Comparison of ENCODE assay signal across 17 mouse cellular contexts in genomic region chr15:91252956-91253355, GRCm38 (mm10). TPM values are rescaled to one million over a fixed set of nuclear protein-coding genes. Genes with fewer than 3 reads are reported as not detected.
DNase-seq lines count a peak whose midpoint lies in the region; ATAC-seq and TF ChIP-seq lines count a peak whose summit lies in the region.
"Had no signal": no experiment of that assay in that cellular context is flagged by ENCODE, and none has a peak within 500 bp of the region (broad histone marks: within the 10 kb centered on the region; RNA-seq: fewer than 3 reads in every experiment).

No protein-coding gene starts in this region.

- no peak for TF ChIP-seq POLR2A in liver, adult 2 months (IDR thresholded peaks at IDR 0.05; ENCODE audit: extremely low read depth, insufficient read depth, low read length)
- no peak for TF ChIP-seq POLR2A in myocyte (IDR thresholded peaks at IDR 0.05; ENCODE audit: insufficient read length, low read depth)

- H3K79me2 ChIP-seq in liver, adult 2 months (ENCODE audit: control insufficient read depth, insufficient read depth, low read length): no peaks in the 10 kb centered on the region
- no peaks in the 10 kb centered on the region for H3K79me2 ChIP-seq in myocyte (ENCODE audit: control insufficient read depth, insufficient read depth)

- H3K4me2 ChIP-seq in embryonic facial prominence, embryonic 11.5 days (ENCODE audit: low read depth, low read length): no peak overlapping the region
- H3K4me2 ChIP-seq in liver, embryonic 11.5 days: no peak overlapping the region
- peak overlapping the region; percentile 25 for H3K4me2 ChIP-seq in myocyte (ENCODE audit: low read depth)
- H3K4me2 ChIP-seq: limb, embryonic 15.5 days had no signal

- H3K27ac ChIP-seq in embryonic facial prominence, embryonic 11.5 days (replicated peaks; ENCODE audit: low read depth, low read length): no peak overlapping the region
- H3K27ac ChIP-seq in embryonic facial prominence, embryonic 10.5 days (replicated peaks): no peak overlapping the region
- H3K27ac ChIP-seq in liver, adult 2 months (replicated peaks; ENCODE audit: insufficient read depth, low read depth, low read length): no peak overlapping the region
- no peak overlapping the region for H3K27ac ChIP-seq in liver, embryonic 11.5 days (ENCODE audit: low read depth, low read length)
- H3K27ac ChIP-seq: limb, embryonic 15.5 days; midbrain, embryonic 10.5 days had no signal

- WGBS in embryonic facial prominence, embryonic 11.5 days: 57% methylated on average over 8 of the region's 8 CpGs
- 68% methylated on average over 8 of the region's 8 CpGs for whole genome bisulfite sequencing in embryonic facial prominence, embryonic 10.5 days
- WGBS in liver, adult 2 months: 33% methylated on average over 8 of the region's 8 CpGs
- 48% methylated on average over 8 of the region's 8 CpGs for WGBS in liver, embryonic 11.5 days

- TF ChIP-seq CTCF in liver, adult 2 months (IDR thresholded peaks at IDR 0.05; ENCODE audit: low read depth, low read length): 0 out of 2 replicates have a peak, but pooled peaks have one; percentile 27

- no peaks in the 10 kb centered on the region for H3K36me3 ChIP-seq in embryonic facial prominence, embryonic 11.5 days (replicated peaks; ENCODE audit: control insufficient read depth, insufficient read depth, low read depth, low read length)
- no peaks in the 10 kb centered on the region for H3K36me3 ChIP-seq in embryonic facial prominence, embryonic 10.5 days (replicated peaks)
- H3K36me3 ChIP-seq in liver, adult 2 months (ENCODE audit: control insufficient read depth, insufficient read depth, low read length): no peaks in the 10 kb centered on the region
- H3K36me3 ChIP-seq in liver, embryonic 11.5 days (ENCODE audit: control insufficient read depth, insufficient read depth, low read length): no peaks in the 10 kb centered on the region
- no peaks in the 10 kb centered on the region for H3K36me3 ChIP-seq in myocyte (ENCODE audit: control insufficient read depth, insufficient read depth)
- H3K36me3 ChIP-seq: limb, embryonic 15.5 days; midbrain, embryonic 10.5 days had no signal

- no peaks in the 10 kb centered on the region for H3K4me1 ChIP-seq in embryonic facial prominence, embryonic 11.5 days (ENCODE audit: control insufficient read depth, insufficient read depth, low read length)
- no peaks in the 10 kb centered on the region for H3K4me1 ChIP-seq in embryonic facial prominence, embryonic 10.5 days
- H3K4me1 ChIP-seq in liver, adult 2 months (ENCODE audit: control insufficient read depth, insufficient read depth, low read length): no peaks in the 10 kb centered on the region; the same call in 1 of the 2 replicates
- H3K4me1 ChIP-seq in liver, embryonic 11.5 days (replicated peaks; ENCODE audit: control insufficient read depth, insufficient read depth, low read length): no peaks in the 10 kb centered on the region; the same call in 1 of the 2 replicates
- H3K4me1 ChIP-seq: limb, embryonic 15.5 days had no signal

- no peak overlapping the region for H3K4me3 ChIP-seq in embryonic facial prominence, embryonic 11.5 days (ENCODE audit: low read depth, low read length)
- H3K4me3 ChIP-seq in embryonic facial prominence, embryonic 10.5 days: no peak overlapping the region
- H3K4me3 ChIP-seq in liver, adult 2 months (ENCODE audit: insufficient read depth, low read depth, low read length): no peak overlapping the region
- no peak overlapping the region for H3K4me3 ChIP-seq in liver, embryonic 11.5 days (ENCODE audit: low read depth, low read length)
- no peak overlapping the region for H3K4me3 ChIP-seq in myocyte
- H3K4me3 ChIP-seq: erythroblast, embryonic 14.5 days; limb, embryonic 15.5 days; midbrain, embryonic 10.5 days had no signal

- no peaks in the 10 kb centered on the region for H3K27me3 ChIP-seq in embryonic facial prominence, embryonic 11.5 days (ENCODE audit: control insufficient read depth, insufficient read depth, low read length)
- H3K27me3 ChIP-seq in embryonic facial prominence, embryonic 10.5 days (replicated peaks; ENCODE audit: low read depth, poor library complexity, severe bottlenecking): no peaks in the 10 kb centered on the region
- no peaks in the 10 kb centered on the region for H3K27me3 ChIP-seq in liver, adult 2 months (ENCODE audit: control insufficient read depth, insufficient read depth, low read length)
- H3K27me3 ChIP-seq in liver, embryonic 11.5 days (replicated peaks; ENCODE audit: control insufficient read depth, insufficient read depth, low read length): no peaks in the 10 kb centered on the region
- H3K27me3 ChIP-seq in myocyte (ENCODE audit: control insufficient read depth, insufficient read depth, insufficient read length): no peaks in the 10 kb centered on the region
- H3K27me3 ChIP-seq: limb, embryonic 15.5 days had no signal

- no peak overlapping the region for H3ac ChIP-seq in myocyte (ENCODE audit: control insufficient read depth, insufficient read length)

- H3K9ac ChIP-seq in embryonic facial prominence, embryonic 11.5 days (replicated peaks; ENCODE audit: low read length): no peak overlapping the region
- H3K9ac ChIP-seq in liver, adult 2 months (ENCODE audit: low read depth, low read length): no peak overlapping the region
- no peak overlapping the region for H3K9ac ChIP-seq in liver, embryonic 11.5 days (ENCODE audit: low read depth, low read length)
- H3K9ac ChIP-seq: limb, embryonic 15.5 days had no signal

- no peak for ATAC-seq in embryonic facial prominence, embryonic 11.5 days (replicated peaks; ENCODE audit: insufficient number of reproducible peaks, low FRiP score, low TSS enrichment, low read depth)
- no peak for ATAC-seq in liver, embryonic 11.5 days (replicated peaks; ENCODE audit: low FRiP score)

- H3K9me3 ChIP-seq in embryonic facial prominence, embryonic 11.5 days (replicated peaks; ENCODE audit: control insufficient read depth, low read length): no peaks in the 10 kb centered on the region
- no peaks in the 10 kb centered on the region for H3K9me3 ChIP-seq in embryonic facial prominence, embryonic 10.5 days
- no peaks in the 10 kb centered on the region for H3K9me3 ChIP-seq in liver, embryonic 11.5 days (ENCODE audit: control insufficient read depth, low read length)
- H3K9me3 ChIP-seq: limb, embryonic 15.5 days; midbrain, embryonic 10.5 days had no signal

- DNase-seq in embryonic facial prominence, embryonic 11.5 days (ENCODE audit: low spot score): peak; percentile 17
- DNase-seq in embryonic facial prominence, embryonic 10.5 days (ENCODE audit: low spot score): no peak
- DNase-seq in liver, adult 2 months (ENCODE audit: extremely low read depth, low read depth, low spot score): no peak
- no peak for DNase-seq in liver, embryonic 11.5 days (ENCODE audit: low spot score)
- peak; percentile 40 for DNase-seq in c-Kit-positive CD71-positive TER-119-negative erythroid progenitor cells, embryonic 14.5 days (ENCODE audit: low read depth)
- DNase-seq in frontal cortex, postnatal 25 days (ENCODE audit: low spot score in 2 of 2): no peak
- no peak for DNase-seq in urinary bladder, adult 2 months (ENCODE audit: low spot score)
- DNase-seq: heart, postnatal 36 days; right cerebral cortex, postnatal 25 days had no signal

TF ChIP-seq in myocyte, 11 proteins besides CTCF, POLR2A, EP300 and RAD21:
- TF ChIP-seq REST (IDR thresholded peaks at IDR 0.05; ENCODE audit: insufficient read depth, insufficient read length): no peak
- TF ChIP-seq MAX (IDR thresholded peaks at IDR 0.05; ENCODE audit: low read depth): no peak
- no peak for TF ChIP-seq POLR2AphosphoS2 (IDR thresholded peaks at IDR 0.05; ENCODE audit: insufficient read length, low read depth)
- no peak for TF ChIP-seq E2F4 (IDR thresholded peaks at IDR 0.05; ENCODE audit: insufficient read depth)
- TF ChIP-seq SRF (IDR thresholded peaks at IDR 0.05; ENCODE audit: control insufficient read depth, insufficient read length, low read depth): no peak
- TF ChIP-seq MYOG (IDR thresholded peaks at IDR 0.05; ENCODE audit: control insufficient read depth in 1 of 3, insufficient read depth in 1 of 3, insufficient read length in 2 of 3, low read depth in 2 of 3): no peak
- TF ChIP-seq TCF3 (IDR thresholded peaks at IDR 0.05; ENCODE audit: insufficient read length, low read depth): no peak
- TF ChIP-seq CEBPB (IDR thresholded peaks at IDR 0.05; ENCODE audit: insufficient read depth, poor library complexity, severe bottlenecking): no peak
- no peak for TF ChIP-seq MYOD1 (IDR thresholded peaks at IDR 0.05; ENCODE audit: control insufficient read depth in 1 of 3, insufficient read length in 2 of 3, low read depth in 2 of 3)
- TF ChIP-seq TCF12 (IDR thresholded peaks at IDR 0.05; ENCODE audit: insufficient read depth, poor library complexity, severe bottlenecking): no peak
- no peak for TF ChIP-seq USF1 (IDR thresholded peaks at IDR 0.05; ENCODE audit: low read depth)

RNA-seq across cellular contexts. Expression of gene CN725425, which starts 53.7 kb away (rescaled TPM):
- not detected in 2 replicates for polyA plus RNA-seq in embryonic facial prominence, embryonic 11.5 days (2014; fragmentation: Nextera tagmentation; extraction: Ambion mirVana)
- polyA plus RNA-seq in embryonic facial prominence, embryonic 10.5 days (2016; fragmentation: Nextera tagmentation; extraction: Ambion mirVana): not detected in 2 replicates
- total RNA-seq in liver, adult 2 months (2014; rRNA removed): not detected in 2 replicates
- not detected in 2 replicates for polyA plus RNA-seq in liver, adult 2 months (2012; rRNA removed)
- polyA plus RNA-seq in liver, embryonic 11.5 days (2014; fragmentation: Nextera tagmentation; extraction: Ambion mirVana): not detected in 2 replicates
- polyA plus RNA-seq in myocyte (2012; fragmentation: generic; extraction: Trizol): not detected
- polyA plus RNA-seq in urinary bladder, adult 2 months (2012; rRNA removed): not detected in 2 replicates
- total RNA-seq: gastrocnemius, postnatal 4 days had no signal
- polyA plus RNA-seq: erythroblast, embryonic 14.5 days; kidney, embryonic 14.5 days; limb, embryonic 15.5 days; midbrain, embryonic 10.5 days; neural tube, embryonic 14.5 days; stomach, embryonic 16.5 days had no signal

Comparison
In these comparisons a context has a peak if more than half of its experiments do, and no peak if none do; other contexts are left out.
1. DNase-seq: peak in embryonic facial prominence, embryonic 11.5 days (single experiment) and c-Kit-positive CD71-positive TER-119-negative erythroid progenitor cells, embryonic 14.5 days (single experiment); none in embryonic facial prominence, embryonic 10.5 days (single experiment), liver, adult 2 months (single experiment), liver, embryonic 11.5 days (single experiment), frontal cortex, postnatal 25 days (0 of 2) and urinary bladder, adult 2 months (single experiment).